Mouse (Mus musculus) olfactory bulb, adult 2 months (tissue): ENCODE results near the gene Lamb1. TPM values are rescaled to one million over a fixed set of nuclear protein-coding genes. Genes with fewer than 3 reads are reported as not detected.

Experiments used
- H3K27ac ChIP-seq: fragments of 200-500 bp; 2 replicates; pipeline ENCODE4 v1.5.1; 2012; ENCODE audit warnings: low read depth, low read length; ENCODE audit not compliant: insufficient read depth
- H3K4me1 ChIP-seq: fragments of 200-500 bp; 2 replicates; pipeline ENCODE4 v1.6.1; 2012; ENCODE audit warnings: low read length; ENCODE audit not compliant: control insufficient read depth, insufficient read depth
- H3K4me3 ChIP-seq: fragments of 200-500 bp; 2 replicates; pipeline ENCODE4 v1.5.1; 2012; ENCODE audit warnings: mild to moderate bottlenecking, low read depth, low read length, moderate library complexity; ENCODE audit not compliant: insufficient read depth
- CTCF ChIP-seq: fragments of 200-500 bp; IDR thresholded peaks from 2 replicates; pipeline ENCODE4 v1.5.1; 2012; ENCODE audit warnings: low read depth, mild to moderate bottlenecking, low read length, moderate library complexity; ENCODE audit not compliant: insufficient read depth
- POLR2A ChIP-seq: fragments of 200-500 bp; IDR thresholded peaks from 2 replicates; pipeline ENCODE4 v1.6.1; 2012; ENCODE audit warnings: mild to moderate bottlenecking, low read depth, low read length, moderate library complexity; ENCODE audit not compliant: insufficient read depth
- WGBS: fragments of 180-500 bp; shearing (Covaris S2); methylation state at CpG from one replicate; pipeline ENCODE4 v1.1.7; 2018; 5-methylcytosine and 5-hydroxymethylcytosine counted together
- polyA plus RNA-seq: library from polyadenylated mRNA; stranded (reverse); fragments of >200 nt; gene quantifications from 2 replicates; pipeline ENCODE4 v1.2.4, GENCODE M21; 2012; ENCODE audit warnings: low replicate concordance; ENCODE audit not compliant: missing spikeins, insufficient read depth, insufficient read length

The Lamb1 gene
- polyA plus RNA-seq, 1 experiment = not detected

DNA sequence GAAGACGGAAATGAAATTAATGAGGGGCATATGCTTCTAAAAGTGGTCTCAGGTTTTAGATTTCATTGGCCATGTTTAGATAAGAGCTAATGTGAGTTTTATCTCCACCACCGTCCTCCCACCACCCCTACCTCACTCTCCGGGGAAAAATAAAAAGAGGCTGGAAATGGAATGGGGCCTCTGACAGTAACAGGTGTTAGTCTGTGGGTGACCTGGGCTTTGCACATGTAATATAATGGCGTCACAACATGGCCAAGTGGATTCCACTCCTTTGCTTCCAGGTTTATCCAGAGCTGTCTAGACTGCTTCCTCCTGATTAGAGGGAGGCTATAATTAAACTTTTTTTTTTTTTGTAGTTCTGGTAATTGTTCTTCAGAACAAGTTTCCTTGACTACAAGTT is 2.3 kb downstream of the Lamb1 start:
- Histone ChIP-seq H3K27ac (no peak overlapping the region), H3K4me3 (no peak overlapping the region), H3K4me1 (peaks cover 19% of the 10 kb centered on the region)
- whole genome bisulfite sequencing = 71% methylated on average over 4 of the region's 4 CpGs
- TF ChIP-seq POLR2A = no peak
- TF ChIP-seq CTCF = no peak

DNA sequence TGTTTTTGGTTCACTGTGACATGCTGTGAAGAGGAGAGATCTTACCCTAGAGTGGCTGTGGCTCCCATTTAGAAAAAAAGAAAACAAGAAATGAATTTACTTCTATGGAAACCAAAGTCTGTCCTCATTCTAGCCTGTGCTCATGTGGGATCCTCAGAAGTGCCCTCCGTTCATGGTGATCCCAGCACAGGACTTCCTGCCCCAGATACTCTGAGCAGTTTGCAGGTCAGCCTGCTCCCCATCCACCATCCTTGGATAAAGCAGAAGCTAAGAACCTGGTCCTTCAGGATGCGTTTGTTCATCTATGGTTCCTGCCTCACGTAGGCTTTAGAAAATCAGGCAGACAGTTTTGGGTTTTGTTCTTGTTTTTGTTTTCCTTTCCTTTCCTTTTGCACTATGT is 3.3 kb downstream of the Lamb1 start:
- Histone ChIP-seq H3K4me1 (peaks cover 19% of the 10 kb centered on the region), H3K27ac (no peak overlapping the region), H3K4me3 (no peak overlapping the region)
- WGBS = 79% methylated on average over 3 of the region's 3 CpGs
- TF ChIP-seq POLR2A (no peak), CTCF (no peak)

DNA sequence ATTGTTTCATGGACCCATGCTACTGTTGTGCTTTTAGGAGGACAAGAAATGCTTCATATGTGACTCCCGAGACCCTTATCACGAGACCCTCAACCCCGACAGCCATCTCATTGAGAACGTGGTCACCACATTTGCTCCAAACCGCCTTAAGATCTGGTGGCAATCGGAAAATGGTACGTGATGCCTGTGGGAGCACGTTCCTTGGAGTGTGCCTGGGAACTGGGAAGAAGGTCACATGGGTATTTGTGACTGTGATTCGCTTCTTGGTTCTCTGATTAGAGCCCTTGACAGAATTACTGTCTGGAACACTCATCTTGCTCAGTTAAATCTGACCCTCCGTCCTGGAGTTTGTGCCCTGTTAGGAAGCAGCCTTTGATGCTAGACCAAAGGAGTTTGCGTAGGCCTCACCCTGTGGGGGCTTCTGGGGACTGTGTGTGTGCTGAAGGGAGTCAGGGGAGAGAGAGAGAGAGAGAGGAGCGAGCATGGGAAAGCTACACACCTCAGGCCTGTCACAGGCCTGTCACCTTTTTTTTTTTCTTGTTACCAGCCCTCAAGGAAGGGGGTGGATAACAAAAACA is 4.1 kb downstream of the Lamb1 start:
- Histone ChIP-seq H3K4me1 (peaks cover 19% of the 10 kb centered on the region), H3K27ac (no peak overlapping the region), H3K4me3 (no peak overlapping the region)
- TF ChIP-seq CTCF = no peak
- TF ChIP-seq POLR2A = no peak
- WGBS = 87% methylated on average over 12 of the region's 12 CpGs

DNA sequence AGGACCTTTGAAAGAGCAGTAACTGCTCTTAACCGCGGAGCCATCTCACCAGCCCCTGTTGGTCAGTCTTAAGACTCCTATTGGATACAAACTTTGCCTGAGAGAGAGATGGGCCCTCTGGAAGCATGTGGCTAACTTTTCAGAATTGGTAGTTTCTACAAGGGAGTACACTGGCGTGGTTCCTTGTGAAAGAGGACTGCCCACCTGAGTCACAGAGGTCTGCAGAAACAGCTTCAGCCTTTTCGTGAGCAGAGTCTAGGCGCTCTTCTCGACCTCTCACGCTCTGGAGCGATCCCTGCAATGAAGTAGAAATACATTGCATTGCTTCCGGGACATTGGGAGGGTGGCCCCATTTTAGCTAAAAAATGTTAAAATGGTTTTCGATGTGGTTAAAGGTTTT is 5.3 kb downstream of the Lamb1 start:
- TF ChIP-seq CTCF = no peak
- no peak for TF ChIP-seq POLR2A
- Histone ChIP-seq H3K27ac (no peak overlapping the region), H3K4me1 (peaks cover 13% of the 10 kb centered on the region), H3K4me3 (no peak overlapping the region)
- 94% methylated on average over 10 of the region's 10 CpGs for WGBS

DNA sequence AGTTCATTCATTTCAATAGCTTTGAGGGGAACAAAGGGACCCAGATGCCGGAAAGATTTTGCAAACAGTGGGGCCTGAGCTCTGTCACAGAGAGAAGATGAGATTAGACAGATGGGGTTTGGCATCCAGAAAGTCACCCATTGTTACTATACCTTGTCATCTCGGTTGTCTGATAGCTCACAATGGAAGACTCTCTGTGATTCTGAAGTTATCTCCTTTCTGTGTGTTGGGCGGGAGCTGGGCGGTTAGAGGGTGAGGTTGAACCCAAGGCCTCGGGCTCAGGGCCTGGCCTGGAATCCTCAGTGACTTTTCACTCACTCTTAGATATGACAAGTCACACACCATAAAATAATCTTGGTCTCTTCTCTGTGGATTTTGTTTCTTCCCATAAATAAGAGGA is 5.7 kb downstream of the Lamb1 start:
- 86% methylated on average over 5 of the region's 5 CpGs for WGBS
- TF ChIP-seq CTCF = no peak
- no peak for TF ChIP-seq POLR2A
- H3K4me3 ChIP-seq = no peak overlapping the region
- H3K27ac ChIP-seq = no peak overlapping the region
- H3K4me1 ChIP-seq = peaks cover 8% of the 10 kb centered on the region

DNA sequence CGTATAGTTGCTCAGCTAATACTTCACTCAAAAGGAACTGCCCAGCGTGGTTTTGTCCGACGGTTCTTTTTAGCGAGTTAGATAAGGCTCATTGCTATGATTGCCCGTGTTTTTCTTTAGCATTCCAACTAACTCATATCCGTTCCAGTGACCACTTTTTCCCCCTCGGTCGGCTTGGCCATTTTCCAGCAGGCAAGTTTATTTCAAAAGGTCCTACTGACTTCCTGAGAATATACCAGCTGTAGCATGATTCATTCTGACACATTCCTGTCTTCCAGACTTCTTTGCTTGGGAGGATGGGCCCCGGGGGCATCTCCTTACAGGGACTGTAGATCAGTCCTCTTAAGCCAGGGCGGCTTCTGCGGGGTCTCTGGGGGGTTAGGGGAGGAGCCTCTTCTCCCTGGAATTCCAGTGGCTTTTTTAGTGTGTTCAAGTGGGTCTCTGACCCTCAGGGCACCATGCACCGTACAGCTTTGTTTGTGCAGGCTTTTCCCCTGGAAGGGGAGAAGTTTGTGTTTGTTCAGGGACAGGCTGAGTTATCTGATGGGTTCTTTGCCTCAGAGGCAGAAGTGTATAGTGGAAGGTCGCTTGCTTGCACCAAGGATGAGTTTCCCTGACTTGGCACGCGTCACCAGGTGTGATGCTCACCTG is 6.5 kb downstream of the Lamb1 start:
- 67% methylated on average over 16 of the region's 16 CpGs for WGBS
- H3K27ac ChIP-seq = no peak overlapping the region
- TF ChIP-seq CTCF (no peak), POLR2A (no peak)
- H3K4me3 ChIP-seq = no peak overlapping the region
- H3K4me1 ChIP-seq = peaks cover 4% of the 10 kb centered on the region

DNA sequence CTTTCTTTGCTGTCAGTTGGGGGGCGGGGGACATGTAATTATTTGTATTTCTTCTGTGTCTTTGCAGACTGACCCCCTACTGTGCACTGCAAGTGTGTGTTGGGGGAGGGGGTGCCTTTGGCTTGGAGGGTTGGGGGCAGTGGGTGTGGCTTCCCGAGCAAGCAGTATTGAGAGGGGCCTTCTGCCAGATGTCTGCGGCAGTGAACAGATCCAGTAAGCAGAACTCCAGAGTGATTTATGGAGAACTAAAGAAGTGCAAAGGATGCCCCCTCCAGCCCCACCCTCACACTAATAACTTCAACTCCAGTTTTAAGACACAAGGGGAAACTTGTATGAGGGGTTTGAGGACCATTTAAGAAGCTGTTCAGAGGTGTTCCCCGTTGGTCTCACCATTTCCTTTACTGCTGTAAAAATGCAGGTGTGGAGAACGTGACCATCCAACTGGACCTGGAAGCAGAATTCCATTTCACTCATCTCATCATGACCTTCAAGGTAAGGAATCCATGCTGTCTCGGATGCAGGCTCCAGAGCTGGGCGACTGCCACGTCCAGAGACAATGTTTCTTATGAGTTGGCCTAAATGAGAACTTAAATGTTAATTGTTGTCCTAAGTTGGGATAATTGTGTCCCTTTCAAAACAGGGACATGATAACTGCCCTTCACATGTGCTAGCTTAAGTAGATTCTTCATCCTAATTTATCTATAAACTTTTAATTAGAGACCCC is 7.1 kb downstream of the Lamb1 start:
- 78% methylated on average over 8 of the region's 8 CpGs for WGBS
- TF ChIP-seq CTCF = no peak
- TF ChIP-seq POLR2A = no peak
- Histone ChIP-seq H3K4me1 (no peaks in the 10 kb centered on the region), H3K4me3 (no peak overlapping the region), H3K27ac (no peak overlapping the region)

DNA sequence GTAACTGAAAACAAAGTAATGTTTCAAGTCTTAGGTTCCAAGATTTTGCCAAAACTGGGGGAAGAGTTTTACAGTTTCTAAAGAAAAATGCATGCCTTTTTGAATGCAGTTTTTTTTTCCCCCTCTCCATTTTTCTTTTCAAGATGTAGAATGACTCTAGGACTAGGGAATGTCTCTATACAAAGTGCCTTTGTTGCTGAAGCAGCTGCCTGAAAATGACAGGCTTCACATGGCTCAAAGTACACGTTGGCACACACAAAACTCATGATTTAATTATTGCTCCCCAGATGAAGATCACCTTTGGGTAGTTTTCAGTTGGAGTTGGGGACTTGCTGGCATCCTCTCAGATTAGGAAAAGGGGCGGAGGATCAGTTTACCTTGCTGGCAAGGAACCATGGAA is 7.8 kb downstream of the Lamb1 start:
- Histone ChIP-seq H3K27ac (no peak overlapping the region), H3K4me1 (no peaks in the 10 kb centered on the region), H3K4me3 (no peak overlapping the region)
- TF ChIP-seq CTCF (no peak), POLR2A (no peak)
- WGBS = 64% methylated on average over 2 of the region's 2 CpGs

DNA sequence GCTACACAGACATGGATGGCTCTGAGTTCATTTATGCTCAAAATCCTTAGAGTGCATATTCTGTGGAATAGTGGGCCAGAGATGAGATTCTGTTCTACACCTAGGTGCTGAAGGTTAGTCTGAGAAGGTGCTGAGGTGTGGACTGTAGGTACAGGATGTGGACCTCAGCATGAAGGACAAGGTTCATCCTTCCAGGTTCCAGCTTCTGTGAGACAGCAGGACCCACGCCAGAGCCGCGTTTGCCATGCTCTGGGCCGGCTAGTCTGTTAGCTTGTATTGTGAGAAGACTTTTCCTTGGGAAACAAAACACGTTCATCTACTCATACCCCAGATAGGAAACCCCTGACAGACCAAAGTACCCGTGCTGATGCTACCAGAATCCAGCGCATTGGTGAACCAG is 8.6 kb downstream of the Lamb1 start:
- no peaks in the 10 kb centered on the region for H3K4me1 ChIP-seq
- H3K4me3 ChIP-seq = no peak overlapping the region
- WGBS = 95% methylated on average over 7 of the region's 7 CpGs
- TF ChIP-seq POLR2A = no peak
- no peak for TF ChIP-seq CTCF
- no peak overlapping the region for H3K27ac ChIP-seq

DNA sequence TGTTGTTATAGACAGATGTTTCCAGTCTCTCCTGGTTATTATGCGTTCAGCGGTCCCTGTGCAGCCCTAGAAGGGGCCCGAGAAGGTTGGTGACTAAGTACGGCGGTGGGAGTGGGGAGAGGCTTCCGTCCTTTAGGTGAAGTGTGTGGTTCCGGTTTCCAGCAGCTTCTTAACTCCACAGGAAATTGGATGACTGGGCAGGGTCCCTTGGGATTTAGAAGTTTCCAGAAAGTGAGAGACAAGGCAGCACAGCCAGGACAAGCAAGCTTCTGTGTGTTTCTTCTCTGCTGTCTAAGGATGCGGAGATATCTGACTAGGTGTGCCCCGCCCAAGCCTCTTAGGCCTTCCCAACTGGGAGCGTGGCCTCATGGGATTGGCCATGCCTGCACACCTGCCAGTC is 10.4 kb downstream of the Lamb1 start:
- Histone ChIP-seq H3K4me3 (no peak overlapping the region), H3K27ac (no peak overlapping the region)

More for the DNA sequence above, 10.4 kb downstream of the Lamb1 start:
- no peak for TF ChIP-seq POLR2A
- no peak for TF ChIP-seq CTCF
- WGBS = 91% methylated on average over 10 of the region's 10 CpGs
- no peaks in the 10 kb centered on the region for H3K4me1 ChIP-seq
